Mouse (Mus musculus) testis, adult 2 months (tissue): Measurements from ENCODE around the gene Srsf7.

Source experiments
- CTCF ChIP-seq: fragments of 200-500 bp; IDR thresholded peaks from 2 replicates; pipeline ENCODE4 v1.5.1; 2012; ENCODE audit warnings: low read depth, mild to moderate bottlenecking, inconsistent platforms, low read length, moderate library complexity; ENCODE audit not compliant: control insufficient read depth, insufficient read depth, insufficient replicate concordance
- POLR2A ChIP-seq: fragments of 200-500 bp; IDR thresholded peaks from 2 replicates; pipeline ENCODE4 v1.6.1; 2012; ENCODE audit warnings: low read depth, mild to moderate bottlenecking, inconsistent platforms, low read length, moderate library complexity; ENCODE audit not compliant: control insufficient read depth

DNA sequence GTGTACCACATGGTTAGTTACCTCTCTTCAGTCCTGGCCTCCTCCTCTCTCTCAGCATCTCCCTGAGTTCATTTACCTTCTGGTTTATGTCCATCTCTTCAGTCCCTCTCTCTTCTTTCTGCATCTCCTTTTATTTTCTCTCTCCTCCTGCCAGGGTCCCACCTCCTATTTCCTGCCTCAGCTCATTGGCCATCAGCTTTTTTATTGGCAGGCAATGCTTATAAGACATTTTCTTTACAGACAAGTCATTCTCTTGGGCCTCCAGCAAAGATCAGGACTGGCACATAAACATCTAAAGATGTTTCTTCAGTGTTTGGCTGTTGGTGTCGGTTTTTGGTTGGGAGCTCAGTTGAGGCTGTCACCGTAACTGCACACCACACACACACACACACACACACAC lies 33.4 kb downstream of the Srsf7 start:
- TF ChIP-seq POLR2A (no peak), CTCF (no peak)
